Mouse (Mus musculus) embryonic facial prominence, embryonic 10.5 days (tissue): Measurements from ENCODE around the gene G430095P16Rik. TPM values are rescaled to one million over a fixed set of nuclear protein-coding genes. Genes with fewer than 3 reads are reported as not detected.

Experiments used
- DNase-seq: peaks from one replicate; pipeline ENCODE4 v3.0.0-alpha.2; 2017; ENCODE audit warnings: low spot score
- H3K27ac ChIP-seq: fragments of 300-500 bp; sonication (generic); replicated peaks from 2 replicates; pipeline ENCODE4 v1.5.1; 2016; ENCODE audit warnings: mild to moderate bottlenecking
- H3K27me3 ChIP-seq: fragments of 300-500 bp; sonication (generic); replicated peaks from 2 replicates; pipeline ENCODE4 v1.6.1; 2016; ENCODE audit warnings: low read depth, mild to moderate bottlenecking; ENCODE audit not compliant: poor library complexity, severe bottlenecking
- H3K36me3 ChIP-seq: fragments of 300-500 bp; sonication (generic); replicated peaks from 2 replicates; pipeline ENCODE4 v1.6.1; 2016; ENCODE audit warnings: mild to moderate bottlenecking, moderate library complexity
- H3K4me1 ChIP-seq: fragments of 300-500 bp; sonication (generic); 2 replicates; pipeline ENCODE4 v1.6.1; 2016
- H3K4me3 ChIP-seq: fragments of 300-500 bp; sonication (generic); 2 replicates; pipeline ENCODE4 v1.5.1; 2016; ENCODE audit warnings: mild to moderate bottlenecking, moderate library complexity
- H3K9me3 ChIP-seq: fragments of 300-500 bp; sonication (generic); 2 replicates; pipeline ENCODE4 v1.6.1; 2016; ENCODE audit warnings: mild to moderate bottlenecking
- WGBS: fragments of 180-500 bp; shearing (Covaris S2); methylation state at CpG from one replicate; pipeline ENCODE4 v1.1.7; 2016; 5-methylcytosine and 5-hydroxymethylcytosine counted together
- polyA plus RNA-seq: library from polyadenylated mRNA; unstranded; fragments of >200 nt; fragmentation: Nextera tagmentation; extraction: Ambion mirVana; gene quantifications from 2 replicates; pipeline ENCODE4 v1.2.1, GENCODE M21; 2016

The G430095P16Rik gene
- 1.6 and 3.6 TPM in 2 replicates for polyA plus RNA-seq

DNA sequence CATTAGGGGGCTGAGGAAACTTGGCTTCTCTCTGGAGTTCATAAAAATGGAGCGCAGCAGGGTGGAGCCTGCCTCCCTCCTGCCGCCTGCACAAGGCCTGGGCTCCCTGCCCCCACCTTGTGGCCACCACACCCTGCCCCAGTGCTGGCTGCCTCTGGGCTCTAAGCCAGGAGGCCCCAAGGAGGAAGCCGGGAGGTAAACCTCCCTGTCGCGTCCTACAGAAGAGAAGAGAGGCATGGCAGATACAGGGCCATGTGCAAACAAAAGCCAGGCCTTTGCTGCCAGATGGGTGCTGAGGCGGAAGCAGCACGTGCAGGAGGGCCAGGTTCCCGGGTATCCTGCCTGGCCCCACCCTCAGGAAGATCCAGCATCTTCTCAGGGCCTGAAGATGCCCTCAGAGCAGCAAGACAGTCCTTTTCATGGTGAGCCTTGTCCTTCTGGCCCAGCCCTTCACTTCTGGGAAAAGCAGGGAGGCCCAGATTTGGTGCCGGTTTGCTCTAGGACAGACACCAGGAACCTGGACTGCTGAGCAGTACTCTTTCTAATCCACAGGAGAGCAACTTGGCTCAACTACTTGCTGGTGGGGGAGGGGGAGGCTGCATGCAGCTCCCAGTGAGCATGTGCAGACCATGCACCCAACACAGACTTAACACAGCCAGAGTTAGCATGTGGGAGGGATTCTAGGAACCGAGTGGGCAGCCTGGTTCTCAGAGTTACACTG lies at the start of gene G430095P16Rik:
TSS of gene G430095P16Rik (plus strand) at position 158 of the 721 bp plus-strand sequence.
- peak within 1 kb of the TSS; percentile 41 for H3K4me3 ChIP-seq

DNA sequence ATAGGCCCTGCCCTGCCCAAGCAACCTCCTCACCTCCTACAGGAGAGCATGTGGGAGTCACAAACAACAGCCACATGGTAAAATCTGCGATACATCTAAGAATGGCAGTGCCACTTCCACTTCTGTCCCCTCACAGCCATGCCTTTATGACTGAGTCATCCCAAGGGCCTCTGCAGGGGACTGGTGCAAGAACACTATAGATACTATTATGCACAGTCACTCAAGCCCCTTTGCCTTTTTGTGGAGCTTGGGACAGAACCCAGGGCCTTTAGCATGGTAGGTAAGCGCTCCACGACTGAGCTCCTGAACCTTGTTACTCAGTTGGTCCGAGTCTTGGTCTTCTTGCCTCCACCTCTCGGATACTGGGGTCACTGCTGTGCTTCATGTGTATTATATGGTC lies 45.5 kb upstream of the G430095P16Rik start:
- Histone ChIP-seq H3K4me1 (no peaks in the 10 kb centered on the region), H3K27ac (no peak overlapping the region), H3K36me3 (peaks cover 90% of the 10 kb centered on the region), H3K9me3 (no peaks in the 10 kb centered on the region), H3K4me3 (no peak overlapping the region), H3K27me3 (no peaks in the 10 kb centered on the region)
- DNase-seq = no peak
- WGBS = 93% methylated on average over 5 of the region's 5 CpGs

More for the DNA sequence above, at the start of gene G430095P16Rik:
- H3K27me3 ChIP-seq = peaks cover 100% of the 10 kb centered on the region
- H3K27ac ChIP-seq = peak within 1 kb of the TSS; percentile 91
- no peaks in the 10 kb centered on the region for H3K9me3 ChIP-seq
- no peaks in the 10 kb centered on the region for H3K36me3 ChIP-seq
- WGBS = 16% methylated on average over 10 of the region's 10 CpGs
- DNase-seq = peak; percentile 77
- H3K4me1 ChIP-seq = peaks cover 58% of the 10 kb centered on the region

DNA sequence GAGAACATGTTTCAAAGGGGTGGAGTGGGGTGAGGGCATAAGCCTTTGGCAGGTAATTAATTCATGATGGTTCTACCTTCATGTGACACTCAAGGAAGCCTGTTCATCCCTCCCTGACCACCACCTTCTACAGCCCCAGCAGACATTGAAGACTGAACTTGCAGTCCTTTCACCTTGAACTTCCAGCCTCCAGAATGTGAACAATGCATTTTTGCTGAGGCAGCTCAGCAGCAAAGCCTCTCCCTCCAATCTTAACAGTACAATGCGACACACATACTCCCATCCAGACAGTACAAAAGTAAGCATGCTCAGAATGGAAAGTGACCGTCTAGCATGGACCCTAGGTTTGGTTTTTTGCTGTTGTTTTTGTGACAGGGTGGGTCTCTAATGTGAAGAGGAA lies 41.3 kb upstream of the G430095P16Rik start:
- Histone ChIP-seq H3K36me3 (peaks cover 80% of the 10 kb centered on the region), H3K9me3 (no peaks in the 10 kb centered on the region), H3K4me1 (peaks cover 19% of the 10 kb centered on the region), H3K27ac (no peak overlapping the region), H3K27me3 (no peaks in the 10 kb centered on the region), H3K4me3 (no peak overlapping the region)
- no peak for DNase-seq
- WGBS = 93% methylated on average over 2 of the region's 2 CpGs

DNA sequence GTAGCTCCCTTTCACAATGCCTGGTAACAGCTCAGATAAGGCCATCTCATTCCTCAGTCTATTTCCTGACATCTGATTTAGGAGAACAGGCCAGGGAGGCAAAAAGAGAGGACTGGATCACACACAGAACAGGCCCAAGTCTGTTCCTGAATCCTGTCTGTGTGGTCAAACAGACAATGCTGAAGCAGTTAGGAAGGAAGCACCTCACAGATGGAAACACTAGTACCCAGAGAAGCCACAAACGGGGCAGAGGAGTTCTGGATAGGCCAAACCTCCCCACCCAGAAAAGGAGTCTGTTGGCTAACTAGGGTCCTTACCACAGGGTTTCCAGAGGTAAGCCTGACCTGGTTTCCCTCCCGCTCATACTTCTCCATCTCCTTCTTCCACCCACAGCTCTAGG lies 40.5 kb upstream of the G430095P16Rik start:
- Histone ChIP-seq H3K4me3 (no peak overlapping the region), H3K36me3 (peaks cover 72% of the 10 kb centered on the region), H3K27me3 (no peaks in the 10 kb centered on the region), H3K9me3 (no peaks in the 10 kb centered on the region), H3K27ac (no peak overlapping the region), H3K4me1 (peaks cover 23% of the 10 kb centered on the region)
- WGBS = 86% methylated on average over 2 of the region's 2 CpGs
- DNase-seq = no peak

DNA sequence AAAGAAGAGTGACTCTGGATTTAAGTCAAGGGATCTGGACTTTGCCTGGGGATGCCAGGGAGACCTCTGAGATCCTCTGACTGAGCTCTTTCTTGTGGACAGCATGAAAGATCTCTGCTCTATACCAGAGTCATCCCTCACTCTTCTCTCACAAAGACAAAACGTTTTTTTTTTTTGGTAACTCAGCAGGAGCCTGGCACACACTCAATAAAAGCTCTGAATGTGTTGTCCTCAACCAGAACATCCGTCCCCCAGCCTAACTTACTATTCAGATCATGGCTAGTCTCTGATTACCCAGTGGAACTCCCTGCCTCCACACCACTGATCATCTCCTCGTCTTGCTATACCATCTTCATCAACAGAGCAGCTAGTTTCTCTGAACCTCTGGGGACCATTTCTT lies 38.3 kb upstream of the G430095P16Rik start:
- Histone ChIP-seq H3K27ac (no peak overlapping the region), H3K36me3 (peaks cover 59% of the 10 kb centered on the region), H3K9me3 (no peaks in the 10 kb centered on the region), H3K4me3 (no peak overlapping the region), H3K27me3 (no peaks in the 10 kb centered on the region), H3K4me1 (peaks cover 38% of the 10 kb centered on the region)
- 70% methylated on average over 3 of the region's 3 CpGs for WGBS
- no peak for DNase-seq

DNA sequence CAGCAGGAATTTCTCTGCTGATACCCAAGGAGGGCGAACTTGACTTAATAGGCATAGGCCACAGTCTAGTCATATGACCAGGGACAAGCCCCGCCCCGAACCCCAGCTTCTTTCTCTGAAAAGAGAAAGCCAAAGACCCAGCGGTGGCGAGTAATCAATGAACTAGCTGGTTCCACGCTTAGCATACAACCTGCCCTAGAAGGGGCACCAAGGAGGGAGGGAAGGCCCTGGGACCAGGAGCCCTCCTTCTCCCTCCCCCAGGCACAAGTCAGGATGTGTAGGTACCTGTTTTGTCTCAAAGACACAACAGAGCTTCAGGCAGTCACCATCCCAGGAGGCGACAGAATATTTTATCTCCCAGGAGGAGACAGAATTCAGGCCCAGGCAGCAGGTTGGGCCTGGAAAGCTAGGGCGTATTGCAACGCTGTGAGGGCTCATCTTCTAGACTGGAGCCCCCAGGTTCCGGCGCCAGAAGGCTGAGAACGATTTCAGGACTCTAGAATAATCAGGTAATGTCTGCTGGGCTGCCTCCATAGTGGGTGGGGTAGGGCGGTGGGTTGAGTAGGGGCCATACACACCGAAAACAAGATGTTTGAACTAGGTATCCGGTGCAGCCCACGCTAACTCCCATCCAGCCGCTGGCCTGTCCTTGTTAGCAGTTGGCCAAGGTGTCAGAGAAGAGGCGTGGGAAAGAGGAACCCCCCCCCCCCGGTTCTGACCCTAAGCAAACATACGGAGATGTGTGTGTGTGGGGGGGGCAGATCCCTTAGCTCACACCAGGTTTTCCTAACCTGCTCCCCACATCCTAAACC lies 36.4 kb upstream of the G430095P16Rik start, which contains the start of gene Trmt1:
TSS of gene Trmt1 (plus strand) at position 117 of the 812 bp plus-strand sequence.
- no peaks in the 10 kb centered on the region for H3K27me3 ChIP-seq
- H3K4me3 ChIP-seq = peak within 1 kb of the TSS; percentile 80
- peaks cover 49% of the 10 kb centered on the region for H3K36me3 ChIP-seq
- H3K9me3 ChIP-seq = no peaks in the 10 kb centered on the region
- peak; percentile 43 for DNase-seq
- peaks cover 51% of the 10 kb centered on the region for H3K4me1 ChIP-seq
- WGBS = 13% methylated on average over 20 of the region's 20 CpGs
- peak within 1 kb of the TSS; percentile 99 for H3K27ac ChIP-seq

DNA sequence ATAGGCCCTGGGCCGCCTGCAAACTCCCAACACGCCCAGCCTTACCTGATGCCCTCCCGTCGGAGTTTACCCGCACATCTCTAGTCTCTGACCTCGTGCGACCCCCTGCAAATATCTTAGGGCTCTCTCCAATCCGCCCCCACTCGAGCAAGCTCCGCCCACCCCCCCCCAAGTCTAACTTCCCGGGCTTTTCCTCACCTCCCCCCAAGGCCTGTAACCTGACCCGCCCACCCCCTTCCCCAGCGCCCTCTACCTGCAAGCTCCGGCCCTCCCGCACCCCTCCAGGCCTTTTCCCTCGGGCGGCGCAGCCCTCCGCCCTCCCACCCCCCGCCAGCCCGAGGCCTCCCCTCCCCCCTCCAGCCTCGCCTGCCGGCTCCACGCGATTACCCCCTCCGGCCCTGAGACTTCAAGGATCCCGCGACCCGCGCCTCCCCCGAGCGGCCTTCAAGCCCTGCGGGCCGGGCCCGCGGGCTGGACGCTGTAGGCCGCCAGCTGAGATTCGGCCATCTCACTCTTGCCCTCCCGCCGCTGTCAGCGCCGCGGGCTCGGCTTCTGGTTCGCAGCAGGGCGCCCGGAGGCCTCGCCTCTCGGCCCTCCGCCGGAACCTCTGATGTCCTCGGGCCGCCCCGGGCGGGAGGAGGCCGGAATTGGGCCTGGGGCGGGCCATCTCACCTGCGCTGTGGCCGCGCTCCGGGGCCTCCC lies 35.7 kb upstream of the G430095P16Rik start:
- peaks cover 47% of the 10 kb centered on the region for H3K36me3 ChIP-seq
- peaks cover 51% of the 10 kb centered on the region for H3K4me1 ChIP-seq
- WGBS = under 1% methylated on average over 59 of the region's 62 CpGs

DNA sequence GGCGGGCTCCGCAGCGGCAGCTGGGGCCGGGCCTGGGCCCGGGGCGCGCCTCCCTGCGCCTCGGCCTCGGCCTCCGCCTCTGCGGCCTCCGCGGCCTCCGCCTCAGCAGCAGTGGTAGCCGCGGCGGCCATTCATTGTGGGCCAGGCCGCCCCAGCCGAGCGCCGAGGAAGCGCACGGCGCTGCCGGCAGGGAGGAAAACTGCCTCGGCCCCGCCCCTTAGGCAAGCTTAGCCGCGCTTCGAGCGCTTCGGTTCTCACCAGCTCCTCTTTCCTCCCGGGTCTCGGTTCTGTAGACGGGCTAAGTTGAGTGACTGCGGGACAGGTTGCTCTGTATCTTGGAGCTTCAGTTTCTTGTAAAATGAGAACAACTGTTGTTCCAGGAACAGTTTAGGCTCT lies 35.1 kb upstream of the G430095P16Rik start, which contains the start of gene Nacc1:
TSS of gene Nacc1 (minus strand) at position 158 of the 396 bp plus-strand sequence.
- Histone ChIP-seq H3K4me1 (peaks cover 51% of the 10 kb centered on the region), H3K36me3 (peaks cover 47% of the 10 kb centered on the region)
- DNase-seq = peak; percentile 92

More for the DNA sequence above, 35.7 kb upstream of the G430095P16Rik start:
- DNase-seq = peak; percentile 89
- Histone ChIP-seq H3K4me3 (peak overlapping the region; percentile 80), H3K27ac (peak overlapping the region; percentile 99), H3K27me3 (no peaks in the 10 kb centered on the region), H3K9me3 (no peaks in the 10 kb centered on the region)

DNA sequence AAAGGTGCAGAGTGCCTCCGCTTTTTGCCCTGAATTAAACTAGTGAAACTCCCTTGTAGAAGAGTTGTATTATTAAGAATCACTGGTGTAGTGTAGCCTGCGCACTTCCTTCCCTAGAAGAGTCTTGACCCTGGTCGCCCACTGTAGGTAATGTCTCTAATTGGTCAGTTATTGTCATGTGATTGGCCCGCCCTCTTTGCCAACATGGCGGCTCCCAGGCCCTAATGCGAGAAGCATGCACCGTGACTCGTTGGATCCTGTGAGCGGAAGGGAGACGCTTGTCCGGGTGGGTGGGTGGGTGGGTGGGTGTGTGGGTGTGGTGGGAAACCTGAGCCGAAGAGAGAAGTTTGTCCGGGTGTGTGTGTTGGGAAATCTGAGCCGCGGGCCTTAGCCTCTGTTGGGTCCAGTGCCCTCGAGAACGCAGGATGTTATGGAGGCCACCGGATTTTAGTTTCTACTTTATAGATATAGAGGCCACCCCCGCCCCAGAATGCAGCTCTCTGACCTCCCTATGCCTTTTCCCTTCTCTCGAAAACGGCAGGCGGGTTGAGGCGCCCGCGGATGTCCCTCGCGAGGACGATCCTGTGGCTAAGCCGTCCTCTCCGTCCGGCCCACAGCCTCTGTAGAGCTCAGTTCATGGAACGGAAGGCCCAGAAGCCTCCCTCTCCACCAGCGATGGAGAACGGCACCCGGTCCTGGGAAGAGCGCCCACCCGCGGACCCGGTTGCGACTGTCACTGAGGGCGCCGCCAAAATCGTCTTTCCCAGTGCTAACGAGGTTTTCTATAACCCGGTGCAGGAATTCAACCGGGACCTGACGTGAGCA lies 33.5 kb upstream of the G430095P16Rik start:
- peak overlapping the region; percentile 80 for H3K4me3 ChIP-seq
- H3K36me3 ChIP-seq = peaks cover 47% of the 10 kb centered on the region
- WGBS = under 1% methylated on average over 47 of the region's 47 CpGs
- H3K27ac ChIP-seq = peak overlapping the region; percentile 87
- DNase-seq = peak; percentile 89
- H3K4me1 ChIP-seq = peaks cover 51% of the 10 kb centered on the region
- no peaks in the 10 kb centered on the region for H3K9me3 ChIP-seq
- no peaks in the 10 kb centered on the region for H3K27me3 ChIP-seq

More for the DNA sequence above, 35.1 kb upstream of the G430095P16Rik start, which contains the start of gene Nacc1:
- Histone ChIP-seq H3K27me3 (no peaks in the 10 kb centered on the region), H3K27ac (peak within 1 kb of the TSS; percentile 99), H3K4me3 (peak within 1 kb of the TSS; percentile 80), H3K9me3 (no peaks in the 10 kb centered on the region)
- 0% methylated on average over 34 of the region's 37 CpGs for WGBS

DNA sequence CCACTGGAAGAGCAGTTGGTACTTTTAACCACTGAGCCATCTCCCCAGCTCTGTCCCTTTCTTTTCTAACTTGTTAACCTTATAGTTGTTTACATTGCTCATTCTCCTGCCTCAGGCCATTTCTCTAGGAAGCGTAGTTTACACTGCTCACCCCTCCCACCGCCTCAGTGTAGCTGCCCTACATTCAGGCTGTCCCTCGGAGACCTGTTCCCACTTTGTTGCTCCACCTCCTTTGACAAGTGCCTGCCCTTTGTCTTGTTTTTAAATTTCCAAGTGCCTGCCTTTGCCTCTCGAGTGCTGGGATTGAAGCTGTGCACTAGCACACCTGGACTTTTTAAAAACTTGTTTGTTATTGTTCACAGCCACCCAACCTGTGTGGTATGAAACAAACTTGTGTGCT lies 29.5 kb upstream of the G430095P16Rik start:
- DNase-seq = no peak
- 71% methylated on average over 4 of the region's 4 CpGs for WGBS
- H3K27me3 ChIP-seq = no peaks in the 10 kb centered on the region
- H3K9me3 ChIP-seq = no peaks in the 10 kb centered on the region
- peaks cover 76% of the 10 kb centered on the region for H3K36me3 ChIP-seq
- no peak overlapping the region for H3K27ac ChIP-seq
- H3K4me3 ChIP-seq = no peak overlapping the region
- H3K4me1 ChIP-seq = peaks cover 21% of the 10 kb centered on the region

DNA sequence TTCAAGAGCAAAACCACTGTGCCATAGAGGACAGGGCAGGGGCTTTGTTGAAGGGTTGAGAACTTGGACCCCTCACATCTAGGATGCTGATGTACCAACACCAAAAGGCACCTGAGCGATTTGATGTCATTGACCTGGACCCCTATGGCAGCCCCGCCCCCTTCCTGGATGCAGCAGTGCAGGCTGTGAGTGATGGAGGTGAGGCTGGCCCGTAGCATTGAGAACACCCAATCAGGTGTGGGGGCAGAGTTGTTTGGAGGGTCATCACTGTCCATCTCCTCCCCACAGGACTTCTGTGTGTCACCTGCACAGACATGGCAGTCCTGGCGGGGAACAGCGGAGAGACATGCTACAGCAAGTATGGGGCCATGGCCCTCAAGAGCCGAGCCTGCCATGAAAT lies 27.7 kb upstream of the G430095P16Rik start:
- Histone ChIP-seq H3K4me3 (no peak overlapping the region), H3K27ac (no peak overlapping the region), H3K36me3 (peaks cover 94% of the 10 kb centered on the region), H3K27me3 (peaks cover 7% of the 10 kb centered on the region), H3K9me3 (no peaks in the 10 kb centered on the region), H3K4me1 (peaks cover 7% of the 10 kb centered on the region)
- DNase-seq = no peak
- WGBS = 91% methylated on average over 6 of the region's 6 CpGs
